Mouse (Mus musculus) ES-E14 (cell line): ENCODE measurements around the gene Srrd. TPM values are rescaled to one million over a fixed set of nuclear protein-coding genes. Genes with fewer than 3 reads are reported as not detected.

Experiments
- DNase-seq: peaks from one replicate; pipeline ENCODE4 v3.0.0-alpha.2; 2013; ENCODE audit warnings: low read depth, low spot score
- H3K27ac ChIP-seq: 2 replicates; pipeline ENCODE4 v1.5.1; 2012; ENCODE audit warnings: low read depth, mild to moderate bottlenecking, low read length, moderate library complexity, mixed read lengths; ENCODE audit not compliant: poor library complexity, insufficient read depth, severe bottlenecking
- H3K36me3 ChIP-seq: 2 replicates; pipeline ENCODE4 v1.6.1; 2012; ENCODE audit warnings: mild to moderate bottlenecking, low read length, moderate library complexity, mixed read lengths; ENCODE audit not compliant: control insufficient read depth, poor library complexity, insufficient read depth, severe bottlenecking
- H3K4me1 ChIP-seq, 2 experiments: fragments of 150-350 bp in 1 of 2; sonication (generic) in 1 of 2; 2 replicates each; pipeline ENCODE4 v1.6.1; 2012; ENCODE audit warnings: low read length in 2 of 2, mild to moderate bottlenecking in 1 of 2, mixed read lengths in 1 of 2; ENCODE audit not compliant: control insufficient read depth in 2 of 2, insufficient read depth in 2 of 2, poor library complexity in 1 of 2
- H3K4me3 ChIP-seq, 2 experiments: fragments of 150-350 bp in 1 of 2; sonication (generic) in 1 of 2; 2 replicates each; pipeline ENCODE4 v1.5.1; 2012; ENCODE audit warnings: low read length in 2 of 2, low read depth in 1 of 2, mild to moderate bottlenecking in 1 of 2, mixed read lengths in 1 of 2; ENCODE audit not compliant: insufficient read depth in 1 of 2, poor library complexity in 1 of 2, severe bottlenecking in 1 of 2
- H3K9ac ChIP-seq: 2 replicates; pipeline ENCODE4 v1.6.1; 2012; ENCODE audit warnings: low read depth, mild to moderate bottlenecking, low read length, mixed read lengths; ENCODE audit not compliant: poor library complexity, insufficient read depth, severe bottlenecking
- H3K9me3 ChIP-seq: fragments of 150-350 bp; sonication (generic); 2 replicates; pipeline ENCODE4 v1.6.1; 2012; ENCODE audit warnings: low read depth, mild to moderate bottlenecking, low read length; ENCODE audit not compliant: control insufficient read depth, insufficient read depth
- CHD2 ChIP-seq: IDR thresholded peaks from 2 replicates; pipeline ENCODE4 v1.6.1; 2014; ENCODE audit warnings: mild to moderate bottlenecking, low read depth, low read length, inconsistent platforms
- HCFC1 ChIP-seq: IDR thresholded peaks from 2 replicates; pipeline ENCODE4 v1.6.1; 2012; ENCODE audit warnings: low read length, inconsistent platforms, borderline replicate concordance; ENCODE audit not compliant: insufficient read depth
- MAFK ChIP-seq: IDR thresholded peaks from 2 replicates; pipeline ENCODE4 v1.6.1; 2014; ENCODE audit warnings: mild to moderate bottlenecking, low read depth, low read length, inconsistent platforms; ENCODE audit not compliant: insufficient read depth
- ZC3H11A ChIP-seq: IDR thresholded peaks from 2 replicates; pipeline ENCODE4 v1.6.1; 2012; ENCODE audit warnings: low read depth, mild to moderate bottlenecking, inconsistent platforms, low read length, borderline replicate concordance
- ZNF384 ChIP-seq: IDR thresholded peaks from 2 replicates; pipeline ENCODE4 v1.6.1; 2012; ENCODE audit warnings: low read depth, low read length, inconsistent platforms
- in situ Hi-C, 2 experiments: fragments of 600-800 bp; cut with MboI; formaldehyde crosslinking; loops; one replicate each; pipeline ENCODE4 v1.15.1; 2025; ENCODE audit warnings: low sequenced_read_pairs in 2 of 2, inconsistent platforms in 1 of 2; ENCODE audit not compliant: unreplicated experiment in 2 of 2
- total RNA-seq: library from RNA; depleted of rRNA; stranded (reverse); fragments of 300-350 nt; gene quantifications from 2 replicates; pipeline ENCODE4 v1.2.3, GENCODE M21; 2012

Srrd gene
- total RNA-seq, 1 experiment = 25.8 TPM

DNA sequence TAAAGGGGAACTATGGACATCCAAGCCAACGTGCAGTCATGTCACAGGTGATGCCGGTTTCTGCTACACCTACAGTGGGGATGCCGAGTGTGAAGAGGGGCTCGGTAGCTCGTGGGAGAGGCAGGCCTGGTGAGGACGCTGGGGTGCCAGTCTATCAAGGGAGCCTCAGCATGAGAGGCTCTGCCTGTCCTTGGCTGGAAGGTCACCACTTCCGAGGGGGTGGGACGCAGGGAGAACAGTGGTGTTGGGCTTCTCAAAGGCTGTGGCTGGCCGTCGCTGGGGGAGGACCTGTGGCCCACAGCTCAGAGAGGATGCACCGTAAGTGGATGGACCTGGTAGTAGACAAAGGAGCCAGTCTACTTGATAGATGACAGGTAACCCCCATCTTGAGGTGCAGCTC lies 38.3 kb upstream of the Srrd start:
- Histone ChIP-seq H3K4me1 (0 out of 4 replicates have a peak, but pooled peaks cover 0 to 2% of the 10 kb centered on the region in 2 experiments), H3K9me3 (no peaks in the 10 kb centered on the region), H3K27ac (no peak overlapping the region), H3K4me3 (no peak overlapping the region), H3K36me3 (no peaks in the 10 kb centered on the region), H3K9ac (no peak overlapping the region)
- TF ChIP-seq HCFC1 (no peak), CHD2 (no peak), ZNF384 (no peak), ZC3H11A (no peak), MAFK (no peak)
- no peak for DNase-seq
- in situ Hi-C loops = no loop called here

DNA sequence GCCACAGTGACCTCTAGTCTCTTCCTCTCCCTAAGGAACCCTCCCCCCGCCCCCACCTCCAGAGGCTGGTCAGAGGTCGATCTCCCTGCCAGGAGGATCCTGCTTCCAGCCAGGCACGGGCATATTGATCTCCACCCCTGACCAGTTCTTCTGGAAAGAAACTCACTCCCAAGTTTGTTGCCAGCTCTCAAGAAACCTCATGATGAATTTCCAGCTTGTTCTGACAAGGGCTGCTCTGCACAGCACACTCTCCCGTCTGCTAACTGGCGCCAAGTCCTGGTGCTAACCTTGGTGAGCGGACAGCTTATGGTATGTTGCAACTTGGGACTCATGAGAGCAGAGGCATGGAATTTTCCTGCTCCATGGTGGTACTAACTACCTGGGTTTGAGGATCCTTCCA lies 35.9 kb upstream of the Srrd start:
- no peak overlapping the region for H3K9ac ChIP-seq
- TF ChIP-seq ZC3H11A = no peak
- in situ Hi-C loops = no loop called here
- H3K36me3 ChIP-seq = peaks cover 3% of the 10 kb centered on the region; the same call in 1 of the 2 replicates
- no peaks in the 10 kb centered on the region for H3K9me3 ChIP-seq
- peaks cover 0 to 4% of the 10 kb centered on the region in 2 experiments; a peak in 1 of 4 replicates for H3K4me1 ChIP-seq
- no peak overlapping the region for H3K4me3 ChIP-seq
- DNase-seq = no peak
- H3K27ac ChIP-seq = no peak overlapping the region

- H3K36me3 ChIP-seq = peaks cover 3% of the 10 kb centered on the region; the same call in 1 of the 2 replicates
- H3K4me1 ChIP-seq = peaks cover 0 to 3% of the 10 kb centered on the region in 2 experiments; a peak in 1 of 4 replicates
- H3K27ac ChIP-seq = no peak overlapping the region
- no peaks in the 10 kb centered on the region for H3K9me3 ChIP-seq
- no peak for DNase-seq
- in situ Hi-C loops = no loop called here
- H3K9ac ChIP-seq = no peak overlapping the region
- TF ChIP-seq ZNF384 (no peak), HCFC1 (no peak), ZC3H11A (no peak), CHD2 (no peak), MAFK (no peak)
- H3K4me3 ChIP-seq = no peak overlapping the region
These were observed 34.5 kb upstream of the Srrd start for GRCm38 (mm10) chr5:112377380-112377779.

GRCm38 (mm10) chr5:112376111-112376510 lies 33.3 kb upstream of the Srrd start:
- Histone ChIP-seq H3K9me3 (no peaks in the 10 kb centered on the region), H3K36me3 (peaks cover 6% of the 10 kb centered on the region; the same call in 1 of the 2 replicates), H3K27ac (no peak overlapping the region), H3K9ac (no peak overlapping the region), H3K4me3 (no peak overlapping the region), H3K4me1 (peaks cover 0 to 3% of the 10 kb centered on the region in 2 experiments; a peak in 1 of 4 replicates)
- TF ChIP-seq CHD2 (no peak), ZC3H11A (no peak), MAFK (no peak), ZNF384 (no peak), HCFC1 (no peak)
- in situ Hi-C loops = no loop called here
- DNase-seq = no peak

GRCm38 (mm10) chr5:112371933-112372332 lies 29.1 kb upstream of the Srrd start:
- no peak for DNase-seq
- in situ Hi-C loops = no loop called here
- no peak overlapping the region for H3K27ac ChIP-seq
- no peak overlapping the region for H3K4me3 ChIP-seq
- no peak overlapping the region for H3K9ac ChIP-seq
- TF ChIP-seq ZNF384 (no peak), HCFC1 (no peak), CHD2 (no peak), MAFK (no peak), ZC3H11A (no peak)
- peaks cover 26% of the 10 kb centered on the region; the same call in 1 of the 2 replicates for H3K36me3 ChIP-seq
- H3K9me3 ChIP-seq = no peaks in the 10 kb centered on the region
- H3K4me1 ChIP-seq = peaks cover 0 to 3% of the 10 kb centered on the region in 2 experiments; a peak in 1 of 4 replicates
